Mouse (Mus musculus) lung, adult 2 months (tissue): ENCODE data around the gene Zkscan17. TPM values are rescaled to one million over a fixed set of nuclear protein-coding genes. Genes with fewer than 3 reads are reported as not detected.
A peak's percentile ranks its signal among the peaks of the same experiment; 100 is the strongest.

Source experiments
- DNase-seq: peaks from one replicate; pipeline ENCODE4 v3.0.0; 2022
- H3K4me1 ChIP-seq: fragments of 200-500 bp; 2 replicates; pipeline ENCODE4 v1.6.1; 2011; ENCODE audit warnings: low read length; ENCODE audit not compliant: control insufficient read depth, insufficient read depth
- H3K4me3 ChIP-seq: fragments of 200-500 bp; replicated peaks from 2 replicates; pipeline ENCODE3; 2011; ENCODE audit warnings: low read depth, mild to moderate bottlenecking, control low read depth, low read length; ENCODE audit errors: extremely low read depth
- CTCF ChIP-seq: fragments of 200-500 bp; IDR thresholded peaks from 2 replicates; pipeline ENCODE4 v1.5.1; 2011; ENCODE audit warnings: mild to moderate bottlenecking, low read length, control low read depth; ENCODE audit not compliant: insufficient read depth
- POLR2A ChIP-seq: fragments of 200-500 bp; IDR thresholded peaks from 2 replicates; pipeline ENCODE4 v1.6.1; 2011; ENCODE audit warnings: low read depth, mild to moderate bottlenecking, control low read depth, low read length, borderline replicate concordance; ENCODE audit errors: extremely low read depth
- WGBS: fragments of 180-500 bp; shearing (Covaris S2); methylation state at CpG from one replicate; pipeline ENCODE4 v1.1.7; 2018; 5-methylcytosine and 5-hydroxymethylcytosine counted together
- polyA plus RNA-seq: library from polyadenylated mRNA; depleted of rRNA; stranded (reverse); fragments of >200 nt; gene quantifications from 2 replicates; pipeline ENCODE4 v1.2.3, GENCODE M21; 2012

Gene Zkscan17
- polyA plus RNA-seq, 1 experiment = 12.9 TPM

DNA sequence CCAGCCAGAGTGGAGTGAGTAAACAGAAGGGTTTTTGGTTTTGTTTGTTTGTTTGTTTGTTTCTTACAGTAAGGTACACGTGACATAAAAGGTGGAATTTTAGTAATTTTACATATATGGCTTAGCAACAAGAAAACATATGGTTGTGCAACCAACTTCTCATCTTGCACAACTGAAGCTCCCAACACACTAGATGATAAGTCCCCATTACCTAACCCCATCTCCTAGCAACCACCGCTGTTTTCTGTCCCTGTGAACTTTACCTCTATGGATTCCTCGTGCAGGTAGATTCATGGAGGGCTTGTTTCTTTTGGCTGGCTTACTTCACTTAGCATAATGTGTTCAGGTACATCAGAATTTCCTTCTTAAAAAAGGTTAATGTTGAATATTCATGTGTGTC lies 16.8 kb upstream of the Zkscan17 start:
- no peak for DNase-seq
- WGBS = 69% methylated on average over 3 of the region's 3 CpGs
- H3K4me3 ChIP-seq = no peak overlapping the region
- H3K4me1 ChIP-seq = no peaks in the 10 kb centered on the region
- TF ChIP-seq CTCF (no peak), POLR2A (no peak)

DNA sequence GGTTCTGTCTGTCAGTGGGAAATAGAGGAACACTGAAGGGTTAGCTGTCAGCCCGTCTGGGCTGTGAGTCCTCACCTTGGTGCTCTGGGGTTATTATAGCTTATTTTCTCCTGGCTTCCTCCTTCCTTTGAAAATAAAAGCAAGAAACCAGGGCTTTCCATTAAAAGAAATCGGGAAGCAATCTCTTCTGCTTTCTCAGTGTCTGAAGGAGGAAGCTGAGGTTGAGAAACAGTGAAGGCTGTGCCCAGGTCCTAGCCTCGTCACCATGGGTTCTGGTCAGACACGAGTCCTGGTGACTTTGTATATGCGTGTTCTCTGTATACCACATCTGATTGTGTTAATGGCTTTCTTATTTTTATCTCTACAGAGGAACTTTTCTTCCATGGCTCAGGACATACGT lies 15.9 kb upstream of the Zkscan17 start:
- no peak overlapping the region for H3K4me3 ChIP-seq
- no peak for DNase-seq
- 65% methylated on average over 6 of the region's 6 CpGs for WGBS
- H3K4me1 ChIP-seq = no peaks in the 10 kb centered on the region
- TF ChIP-seq CTCF (no peak), POLR2A (no peak)

DNA sequence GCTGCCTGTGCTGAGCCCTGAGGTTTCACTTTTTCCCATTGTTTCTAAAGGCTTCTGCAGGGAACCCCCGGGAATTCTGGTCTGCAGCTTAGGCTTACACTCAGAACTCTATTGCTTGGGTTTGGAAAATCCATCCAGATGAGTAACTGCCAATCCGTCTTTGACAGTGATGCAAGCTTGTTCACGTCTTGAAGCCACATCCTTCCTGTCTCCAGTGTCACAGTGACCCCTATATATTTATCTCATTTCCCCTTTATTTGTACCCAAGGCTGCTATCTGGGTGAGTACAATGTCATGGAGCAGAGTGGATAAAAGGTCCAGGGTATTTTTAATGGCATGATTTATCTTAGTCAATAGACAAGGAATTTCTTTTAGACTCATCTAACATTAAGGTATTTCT lies 14.8 kb upstream of the Zkscan17 start, which contains the start of gene Nlrp3:
Nlrp3 (plus strand) TSS at position 245 of the 400 bp plus-strand sequence.
- no peak for DNase-seq
- H3K4me1 ChIP-seq = no peaks in the 10 kb centered on the region
- no peak for TF ChIP-seq POLR2A
- TF ChIP-seq CTCF = no peak
- WGBS = 28% methylated on average over 3 of the region's 3 CpGs
- H3K4me3 ChIP-seq = peak within 1 kb of the TSS; percentile 20

DNA sequence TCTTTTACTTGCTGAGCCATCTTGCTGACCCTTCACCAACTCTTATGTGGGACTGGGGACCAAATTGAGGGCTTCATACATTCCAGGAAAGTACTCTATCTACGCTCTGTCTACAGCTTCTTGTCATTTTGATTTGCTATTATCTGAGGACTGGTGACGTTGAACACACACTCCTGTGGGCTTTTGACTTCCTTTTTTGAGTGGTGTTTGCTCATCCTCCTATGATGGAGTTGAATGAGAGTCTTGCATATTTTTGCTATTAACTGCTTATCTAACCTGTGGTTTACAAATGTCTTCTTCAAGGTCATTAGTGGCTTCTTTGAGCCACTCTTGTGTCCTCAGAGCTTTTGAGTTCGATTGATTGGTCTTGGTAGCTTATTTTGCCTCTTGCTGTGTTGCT lies 13.6 kb upstream of the Zkscan17 start:
- no peak for DNase-seq

DNA sequence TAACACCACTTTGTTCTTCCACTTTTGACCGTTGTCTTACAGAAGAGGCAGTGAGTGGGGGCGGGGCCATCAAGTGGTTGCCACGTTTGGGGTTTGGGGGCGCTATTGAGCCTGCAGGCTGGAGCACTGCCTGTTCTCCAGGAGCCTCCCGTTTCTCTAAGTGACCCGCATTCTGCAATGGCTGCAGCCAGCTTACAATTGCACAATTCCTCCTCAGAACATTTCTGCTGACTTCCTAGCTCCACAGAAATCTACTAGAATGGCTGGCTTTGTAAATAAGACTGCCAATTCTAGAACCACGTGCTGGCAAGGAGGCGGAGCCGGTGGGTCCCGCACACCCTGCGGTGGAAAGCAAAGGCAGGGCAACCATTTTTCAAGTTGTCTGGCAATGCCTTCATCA lies 11.8 kb upstream of the Zkscan17 start:
- Histone ChIP-seq H3K4me1 (no peaks in the 10 kb centered on the region), H3K4me3 (no peak overlapping the region)
- TF ChIP-seq CTCF = no peak
- TF ChIP-seq POLR2A = no peak
- WGBS = 21% methylated on average over 11 of the region's 11 CpGs
- peak; percentile 67 for DNase-seq

More for the DNA sequence above, 13.6 kb upstream of the Zkscan17 start:
- WGBS = 57% methylated on average over 3 of the region's 3 CpGs
- no peaks in the 10 kb centered on the region for H3K4me1 ChIP-seq
- TF ChIP-seq POLR2A = no peak
- TF ChIP-seq CTCF = no peak
- H3K4me3 ChIP-seq = no peak overlapping the region

DNA sequence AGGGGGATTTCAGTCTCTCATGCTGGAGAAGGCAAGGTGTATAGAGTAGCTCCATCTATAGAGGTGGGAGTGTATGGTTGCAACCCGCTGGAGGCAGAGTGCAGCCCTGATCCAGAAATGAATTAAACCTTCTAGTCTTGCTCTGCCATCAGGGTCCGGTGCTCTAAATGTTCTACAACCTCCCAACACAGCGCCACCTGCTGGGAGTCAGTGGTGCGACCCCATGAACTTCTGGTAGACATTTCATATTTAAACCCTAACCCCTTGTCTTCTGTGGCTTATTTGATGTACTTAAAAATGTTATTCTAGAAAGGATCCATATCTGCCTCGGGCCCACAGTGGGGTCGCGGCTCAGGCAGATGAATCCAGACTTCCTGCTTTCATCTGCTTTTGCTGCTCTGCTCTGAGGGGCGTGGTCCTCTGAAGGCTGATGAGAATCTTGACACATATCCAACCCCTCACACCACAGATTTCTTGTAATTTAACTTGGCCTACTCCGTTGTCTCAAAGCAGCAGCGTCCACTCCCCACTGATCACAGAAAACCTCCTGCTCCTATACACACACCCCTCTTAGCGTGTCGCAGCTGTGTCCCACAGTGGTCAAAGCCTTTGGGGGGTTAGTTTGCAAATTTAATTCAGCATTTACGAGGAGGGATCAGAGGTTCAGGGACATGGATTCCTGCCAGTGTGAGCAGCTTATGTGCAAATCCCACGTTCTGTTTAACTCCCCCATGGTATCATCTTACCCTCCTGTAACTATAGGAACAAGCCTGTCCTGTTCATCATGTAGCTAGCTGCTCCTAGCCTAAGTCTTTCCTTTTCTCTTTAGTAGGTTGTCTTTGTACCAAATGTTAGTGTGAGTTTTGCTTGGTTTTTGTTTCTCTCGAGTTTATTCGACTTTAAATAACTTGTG lies 10.9 kb upstream of the Zkscan17 start:
- no peak overlapping the region for H3K4me3 ChIP-seq
- H3K4me1 ChIP-seq = no peaks in the 10 kb centered on the region
- peak; percentile 33 for DNase-seq
- TF ChIP-seq CTCF = peak; percentile 49; the same call in 1 of the 2 replicates
- no peak for TF ChIP-seq POLR2A
- WGBS = 65% methylated on average over 16 of the region's 16 CpGs

DNA sequence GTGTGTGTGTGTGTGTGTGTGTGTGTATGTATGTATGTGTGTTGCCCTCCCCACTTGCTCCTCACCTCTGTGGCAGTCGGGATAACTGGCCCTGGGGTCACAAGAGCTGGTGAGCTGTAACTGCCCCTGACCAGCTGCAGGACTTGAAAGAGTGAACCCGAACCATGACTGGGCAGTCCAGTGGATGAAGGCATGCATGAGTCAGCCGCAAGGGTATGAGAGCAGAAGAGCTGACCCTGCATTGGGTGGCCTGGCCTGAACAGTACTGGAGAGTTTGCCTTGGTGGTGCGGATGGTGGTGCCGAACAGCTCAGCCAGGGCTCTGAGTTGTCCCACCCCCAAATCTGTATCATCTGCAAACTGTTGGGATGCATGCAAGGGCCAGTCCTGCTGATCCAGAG lies 5.0 kb upstream of the Zkscan17 start:
- WGBS = 74% methylated on average over 5 of the region's 5 CpGs
- no peak for TF ChIP-seq CTCF
- no peak for TF ChIP-seq POLR2A
- Histone ChIP-seq H3K4me3 (no peak overlapping the region), H3K4me1 (no peaks in the 10 kb centered on the region)
- no peak for DNase-seq

DNA sequence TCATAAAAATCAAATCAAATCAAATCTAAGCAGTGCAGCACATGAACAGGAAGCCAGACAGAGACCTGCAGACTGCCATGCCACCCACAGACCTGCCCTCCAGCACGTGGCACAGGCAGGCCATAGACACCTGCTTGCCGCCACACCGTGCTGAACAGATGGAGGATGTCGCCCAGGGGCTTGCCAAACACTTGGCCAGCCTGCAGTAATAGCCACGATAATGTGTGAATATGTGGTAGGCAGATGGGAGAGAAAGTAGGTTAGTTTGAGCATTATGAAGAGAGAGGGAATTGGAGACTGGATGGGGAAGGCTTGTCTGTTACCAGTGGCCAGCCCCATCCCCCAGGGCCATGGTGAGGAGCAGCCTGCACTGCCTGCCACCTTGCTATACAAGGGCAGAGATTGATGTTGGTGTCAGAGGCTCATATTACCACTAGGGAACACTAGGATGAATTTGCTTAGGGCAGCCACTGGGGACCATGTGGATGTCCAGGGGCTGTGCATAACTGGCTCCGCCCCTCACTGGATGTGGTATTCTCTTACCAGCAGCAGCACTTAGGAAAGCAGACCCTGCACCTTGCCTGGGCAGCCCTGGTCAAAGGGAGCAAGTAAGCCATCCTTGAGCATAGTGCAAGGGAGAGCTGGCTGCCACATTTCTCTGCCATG lies 4.5 kb upstream of the Zkscan17 start:
- H3K4me1 ChIP-seq = no peaks in the 10 kb centered on the region
- H3K4me3 ChIP-seq = no peak overlapping the region
- DNase-seq = no peak
- no peak for TF ChIP-seq CTCF
- no peak for TF ChIP-seq POLR2A
- 66% methylated on average over 6 of the region's 6 CpGs for WGBS

DNA sequence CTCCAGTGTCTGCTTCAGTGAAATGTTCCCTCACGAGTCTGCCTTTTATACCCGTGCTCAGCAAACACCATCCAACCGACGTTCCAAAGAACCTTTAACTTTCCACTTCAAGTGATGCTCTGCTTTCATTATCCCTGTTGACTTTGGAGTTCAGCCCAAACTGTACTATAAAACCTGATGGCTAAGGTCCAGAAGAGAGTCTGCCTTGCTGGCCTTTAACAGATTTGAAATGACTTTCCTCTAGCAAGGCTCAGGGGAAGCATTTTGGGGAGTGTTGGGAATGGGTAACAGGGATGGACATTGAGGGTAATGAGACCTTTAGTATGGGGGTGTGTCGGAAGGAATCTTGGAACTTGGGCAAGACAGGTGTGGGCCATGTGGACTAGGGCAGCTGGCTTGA lies 3.7 kb upstream of the Zkscan17 start:
- no peak for TF ChIP-seq POLR2A
- TF ChIP-seq CTCF = no peak
- H3K4me3 ChIP-seq = no peak overlapping the region
- WGBS = 64% methylated on average over 5 of the region's 5 CpGs
- no peak for DNase-seq
- no peaks in the 10 kb centered on the region for H3K4me1 ChIP-seq
